Mouse (Mus musculus) hindlimb bud, embryonic 11.5 days (tissue): ENCODE measurements around the gene Grik4.

Experiments
- DNase-seq: peaks from one replicate; pipeline ENCODE4 v3.0.0-alpha.2; 2012; ENCODE audit warnings: low read depth, low spot score; ENCODE audit errors: extremely low spot score

Grik4 gene

GRCm38 (mm10) chr9:42688143-42688542 lies 256.1 kb downstream of the Grik4 start:
- DNase-seq, result peak; percentile 33

- no peak for DNase-seq
Observed at GRCm38 (mm10) chr9:42686104-42686503, 258.2 kb downstream of the Grik4 start.

- DNase-seq, result no peak
Observed at GRCm38 (mm10) chr9:42674017-42674412, 270.3 kb downstream of the Grik4 start.

GRCm38 (mm10) chr9:42673385-42674016 lies 270.8 kb downstream of the Grik4 start:
- no peak for DNase-seq

- no peak for DNase-seq
Observed at GRCm38 (mm10) chr9:42672982-42673381, 271.3 kb downstream of the Grik4 start.

GRCm38 (mm10) chr9:42670619-42671018 lies 273.7 kb downstream of the Grik4 start:
- no peak for DNase-seq

GRCm38 (mm10) chr9:42661481-42661880 lies 282.8 kb downstream of the Grik4 start:
- DNase-seq, result no peak

GRCm38 (mm10) chr9:42652756-42653155 lies 291.5 kb downstream of the Grik4 start:
- DNase-seq, result peak; percentile 69

GRCm38 (mm10) chr9:42652309-42652708 lies 292.0 kb downstream of the Grik4 start:
- DNase-seq, result no peak

GRCm38 (mm10) chr9:42649872-42650271 lies 294.4 kb downstream of the Grik4 start:
- DNase-seq, result no peak

GRCm38 (mm10) chr9:42648051-42648450 lies 296.2 kb downstream of the Grik4 start:
- no peak for DNase-seq

- DNase-seq, result no peak
Observed at GRCm38 (mm10) chr9:42647596-42647995, 296.7 kb downstream of the Grik4 start.

GRCm38 (mm10) chr9:42646821-42647220 lies 297.5 kb downstream of the Grik4 start:
- no peak for DNase-seq

- DNase-seq, result no peak
Observed at GRCm38 (mm10) chr9:42645161-42645560, 299.1 kb downstream of the Grik4 start.

GRCm38 (mm10) chr9:42642821-42643220 lies 301.5 kb downstream of the Grik4 start:
- DNase-seq, result no peak

- DNase-seq, result no peak
Observed at GRCm38 (mm10) chr9:42641550-42642117, 302.7 kb downstream of the Grik4 start.

GRCm38 (mm10) chr9:42636446-42636845 lies 307.8 kb downstream of the Grik4 start:
- no peak for DNase-seq

GRCm38 (mm10) chr9:42631479-42631878 lies 312.8 kb downstream of the Grik4 start:
- DNase-seq, result no peak

GRCm38 (mm10) chr9:42627634-42628033 lies 316.7 kb downstream of the Grik4 start:
- DNase-seq, result no peak

- no peak for DNase-seq
Observed at GRCm38 (mm10) chr9:42627146-42627545, 317.1 kb downstream of the Grik4 start.

GRCm38 (mm10) chr9:42626226-42626775 lies 318.0 kb downstream of the Grik4 start:
- DNase-seq, result no peak

- DNase-seq, result no peak
Observed at GRCm38 (mm10) chr9:42614409-42614808, 329.9 kb downstream of the Grik4 start.

GRCm38 (mm10) chr9:42613827-42614226 lies 330.5 kb downstream of the Grik4 start:
- no peak for DNase-seq
